Mouse (Mus musculus) liver, adult 2 months (tissue): Measurements from ENCODE around the gene Large2.

Experiments used
- CTCF ChIP-seq: fragments of 200-500 bp; IDR thresholded peaks from 2 replicates; pipeline ENCODE4 v1.5.1; 2011; ENCODE audit warnings: low read depth, low read length, control low read depth
- POLR2A ChIP-seq: fragments of 200-500 bp; IDR thresholded peaks from 2 replicates; pipeline ENCODE4 v1.6.1; 2011; ENCODE audit warnings: low read length, control low read depth; ENCODE audit not compliant: insufficient read depth; ENCODE audit errors: extremely low read depth

GRCm38 (mm10) chr2:92359301-92359700 is 15.4 kb downstream of the Large2 start:
- TF ChIP-seq CTCF (no peak), POLR2A (no peak)
